Mouse (Mus musculus) stomach, embryonic 15.5 days (tissue): ENCODE data around the gene Fth1. TPM values are rescaled to one million over a fixed set of nuclear protein-coding genes. Genes with fewer than 3 reads are reported as not detected.
A peak's percentile ranks its signal among the peaks of the same experiment; 100 is the strongest.

Source experiments
- ATAC-seq: fragments of 200-750 bp; cut with Nextera tagmentation; 2 replicates; pipeline ENCODE4 v1.8.0; 2017; ENCODE audit warnings: low read depth, moderate number of reproducible peaks, moderate TSS enrichment; ENCODE audit not compliant: insufficient read depth, low FRiP score
- H3K27ac ChIP-seq: fragments of 300-500 bp; sonication (generic); 2 replicates; pipeline ENCODE4 v1.5.1; 2015; ENCODE audit warnings: mild to moderate bottlenecking, inconsistent platforms
- H3K27me3 ChIP-seq: fragments of 300-500 bp; sonication (generic); replicated peaks from 2 replicates; pipeline ENCODE4 v1.6.1; 2015; ENCODE audit warnings: inconsistent platforms
- H3K36me3 ChIP-seq: fragments of 300-500 bp; sonication (generic); 2 replicates; pipeline ENCODE4 v1.6.1; 2015; ENCODE audit warnings: inconsistent platforms
- H3K4me1 ChIP-seq: fragments of 300-500 bp; sonication (generic); 2 replicates; pipeline ENCODE4 v1.6.1; 2015; ENCODE audit warnings: inconsistent platforms
- H3K4me2 ChIP-seq: fragments of 300-500 bp; sonication (generic); 2 replicates; pipeline ENCODE4 v1.6.1; 2015; ENCODE audit warnings: mild to moderate bottlenecking, inconsistent platforms
- H3K4me3 ChIP-seq: fragments of 300-500 bp; sonication (generic); replicated peaks from 2 replicates; pipeline ENCODE4 v1.5.1; 2015; ENCODE audit warnings: inconsistent platforms
- H3K9ac ChIP-seq: fragments of 300-500 bp; sonication (generic); 2 replicates; pipeline ENCODE4 v1.6.1; 2015; ENCODE audit warnings: inconsistent platforms
- H3K9me3 ChIP-seq: fragments of 300-500 bp; sonication (generic); 2 replicates; pipeline ENCODE4 v1.6.1; 2016; ENCODE audit warnings: inconsistent platforms
- WGBS: fragments of 180-500 bp; shearing (Covaris S2); methylation state at CpG from one replicate; pipeline ENCODE4 v1.1.7; 2015; 5-methylcytosine and 5-hydroxymethylcytosine counted together
- polyA plus RNA-seq: library from polyadenylated mRNA; unstranded; fragments of >200 nt; fragmentation: Nextera tagmentation; extraction: Ambion mirVana; gene quantifications from 2 replicates; pipeline ENCODE4 v1.2.1, GENCODE M21; 2015

The Fth1 gene
- polyA plus RNA-seq, 1 experiment from 2014 or later, result 1,987 TPM

DNA sequence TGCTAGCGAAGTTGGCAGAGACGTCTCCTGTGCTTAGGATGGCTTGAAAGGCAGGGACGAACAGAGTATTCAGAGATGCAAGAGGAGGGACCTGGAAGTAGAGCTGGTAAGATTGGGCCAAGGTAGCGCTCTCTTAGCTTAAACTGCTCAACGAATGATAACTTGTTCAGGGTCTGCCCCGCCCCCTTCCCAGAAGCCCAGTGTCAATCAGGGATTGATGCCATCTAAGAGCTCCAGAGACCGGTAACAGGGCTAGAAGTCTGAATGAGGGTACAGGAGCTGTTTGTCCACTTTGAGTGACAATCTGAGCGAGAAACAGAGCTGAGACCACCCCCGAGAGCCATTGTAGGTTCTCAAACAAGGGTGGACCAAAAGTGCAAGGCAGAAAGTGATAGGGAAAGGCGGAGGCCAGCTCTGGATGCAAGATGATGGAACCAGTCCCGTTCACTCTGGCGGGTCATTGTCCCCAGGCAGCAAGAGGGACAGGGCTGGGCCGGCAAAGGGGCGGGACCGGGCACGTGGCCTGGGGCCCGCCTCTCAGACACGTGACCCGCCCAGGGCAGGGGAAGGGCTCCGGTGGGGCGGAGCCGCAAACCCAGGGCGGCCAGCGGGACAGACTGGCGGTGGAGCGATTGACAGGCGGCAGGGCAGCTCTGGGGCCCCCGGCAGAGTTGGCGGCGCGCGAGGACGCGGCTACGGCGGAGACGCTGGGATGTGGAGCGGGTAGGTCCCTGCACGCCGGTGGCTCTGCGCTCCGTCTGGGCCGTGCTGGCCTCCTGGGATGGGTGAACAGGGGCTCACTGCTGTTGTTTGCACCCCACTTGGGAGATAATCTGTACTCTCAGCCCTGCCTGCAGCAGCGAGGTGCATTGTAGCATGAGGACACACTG, 37.5 kb downstream of the Fth1 start:
- Histone ChIP-seq H3K9me3 (no peaks in the 10 kb centered on the region), H3K27me3 (no peaks in the 10 kb centered on the region), H3K36me3 (no peaks in the 10 kb centered on the region), H3K4me3 (peak overlapping the region; percentile 61), H3K27ac (peak overlapping the region; percentile 53; the same call in 1 of the 2 replicates), H3K4me2 (peak overlapping the region; percentile 94), H3K9ac (peak overlapping the region; percentile 40), H3K4me1 (peaks cover 37% of the 10 kb centered on the region)
- 7% methylated on average over 44 of the region's 44 CpGs for WGBS
- ATAC-seq, result peak; percentile 93

DNA sequence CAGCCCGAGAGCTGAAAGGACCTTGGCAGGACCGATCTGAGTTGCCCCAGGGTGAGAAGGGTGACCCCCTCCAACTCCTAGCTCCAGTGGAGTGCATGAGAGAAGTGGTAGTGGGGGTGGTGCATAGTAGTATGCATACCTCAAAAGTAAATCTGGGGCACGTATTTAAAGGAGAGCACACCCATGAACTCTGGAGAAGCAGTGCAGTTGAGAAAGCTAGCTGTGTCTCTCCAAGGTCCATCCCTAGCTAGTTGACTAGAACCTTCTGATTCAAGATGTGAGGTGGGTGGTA, 38.1 kb downstream of the Fth1 start:
- Histone ChIP-seq H3K4me1 (peaks cover 37% of the 10 kb centered on the region), H3K4me3 (peak overlapping the region; percentile 61), H3K9ac (peak overlapping the region; percentile 40), H3K27me3 (no peaks in the 10 kb centered on the region), H3K9me3 (no peaks in the 10 kb centered on the region), H3K4me2 (peak overlapping the region; percentile 94), H3K36me3 (no peaks in the 10 kb centered on the region), H3K27ac (peak overlapping the region; percentile 12; the same call in 1 of the 2 replicates)
- no peak for ATAC-seq
- WGBS, result 5% methylated on average over 3 of the region's 3 CpGs

DNA sequence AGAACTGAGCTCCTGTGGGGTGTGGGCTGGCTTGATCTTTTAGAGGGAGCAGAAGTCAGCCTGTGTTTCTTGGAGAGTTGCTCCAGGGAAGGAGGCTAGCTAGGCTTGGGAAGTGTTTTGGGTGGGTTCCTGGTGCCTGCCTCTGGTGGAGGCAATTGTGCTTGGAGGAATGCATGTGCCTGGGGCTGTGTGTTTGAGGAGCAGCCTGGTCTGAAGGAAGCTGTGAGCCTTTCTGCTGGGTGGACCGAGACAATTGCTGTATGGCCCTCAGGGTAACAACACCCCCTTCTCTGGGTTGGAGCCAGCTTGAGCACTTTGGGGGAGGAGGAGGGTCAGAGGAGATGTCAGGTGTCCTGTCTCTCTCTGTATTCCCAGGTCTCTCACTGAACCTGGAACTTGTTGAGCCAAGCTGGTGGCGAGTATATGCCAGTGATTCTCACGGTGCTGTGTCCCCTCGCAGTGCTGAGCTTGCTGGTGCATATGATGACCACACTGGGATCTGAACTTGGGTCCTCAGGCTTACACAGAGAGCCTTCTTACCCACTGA, 38.9 kb downstream of the Fth1 start:
- H3K36me3 ChIP-seq, result no peaks in the 10 kb centered on the region
- 0 out of 2 replicates have a peak overlapping the region, but pooled peaks have one; percentile 2 for H3K9ac ChIP-seq
- peak overlapping the region; percentile 94 for H3K4me2 ChIP-seq
- no peak for ATAC-seq
- 68% methylated on average over 4 of the region's 4 CpGs for WGBS
- H3K9me3 ChIP-seq, result no peaks in the 10 kb centered on the region
- H3K27ac ChIP-seq, result no peak overlapping the region
- no peaks in the 10 kb centered on the region for H3K27me3 ChIP-seq
- H3K4me3 ChIP-seq, result peak overlapping the region; percentile 61
- peaks cover 31% of the 10 kb centered on the region for H3K4me1 ChIP-seq

DNA sequence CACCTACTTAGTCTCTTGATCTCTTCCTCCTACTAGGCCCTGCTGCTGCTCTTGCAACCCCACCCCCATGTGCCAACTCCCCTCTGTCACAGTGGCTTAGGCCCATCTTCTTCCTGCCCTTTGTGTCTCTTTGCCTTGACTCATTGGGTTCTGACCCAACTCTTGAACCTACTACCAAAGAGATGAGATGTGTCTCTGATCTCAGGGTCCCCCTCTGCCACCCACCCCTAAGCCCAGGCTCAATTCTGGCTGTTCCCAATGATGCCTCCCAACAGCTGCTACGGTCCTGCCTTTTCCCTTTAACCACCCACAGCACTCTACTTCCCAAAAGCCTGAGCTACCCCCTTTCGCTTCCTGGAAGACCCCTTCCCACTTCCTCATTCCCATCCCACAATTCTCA, 41.6 kb downstream of the Fth1 start:
- Histone ChIP-seq H3K4me2 (no peak overlapping the region), H3K4me1 (peaks cover 42% of the 10 kb centered on the region)
- ATAC-seq, result no peak

DNA sequence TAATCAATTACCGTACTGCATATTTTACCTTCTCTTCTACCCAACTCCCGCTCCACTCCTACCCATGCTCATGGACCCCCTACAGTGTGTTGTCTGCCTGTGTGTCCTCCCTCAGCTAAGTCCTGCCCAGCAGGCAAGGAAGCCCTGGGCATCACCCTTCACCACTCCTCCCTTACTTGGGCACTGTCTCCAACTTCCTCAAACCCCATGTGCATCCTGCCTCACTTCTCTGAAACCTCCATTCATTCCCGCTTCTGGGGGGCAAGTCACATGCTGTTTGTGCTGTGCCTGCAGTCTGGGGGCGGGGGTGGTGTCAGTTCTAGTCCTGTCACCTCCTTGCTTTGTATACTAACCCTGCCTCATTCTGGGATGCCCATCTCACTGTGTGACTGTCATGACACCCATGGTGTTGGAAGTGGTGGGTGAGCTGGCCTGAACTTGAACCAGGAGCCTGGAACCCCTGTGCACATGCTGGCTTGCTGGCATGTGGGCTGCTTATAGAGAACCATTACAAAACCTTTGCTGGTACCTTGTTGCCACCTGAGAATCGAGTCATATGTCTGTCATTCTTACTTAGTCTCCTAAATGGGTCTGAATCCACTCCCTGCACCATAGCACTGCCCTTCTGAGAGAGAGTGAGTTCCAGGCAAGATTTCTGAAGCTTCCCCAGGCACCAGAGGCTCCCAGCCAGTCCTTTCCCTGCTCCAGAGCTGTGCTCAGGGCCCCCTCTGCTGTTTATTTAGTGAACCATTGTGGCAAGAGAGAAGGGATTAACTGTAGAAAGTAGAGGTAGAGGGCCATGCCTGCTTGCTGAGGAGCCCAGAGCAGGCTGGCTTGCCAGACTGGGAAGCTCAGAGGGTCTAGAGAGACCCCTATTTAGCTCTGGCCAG, 42.3 kb downstream of the Fth1 start:
- Histone ChIP-seq H3K9me3 (no peaks in the 10 kb centered on the region), H3K4me2 (no peak overlapping the region), H3K4me1 (peaks cover 41% of the 10 kb centered on the region), H3K27me3 (no peaks in the 10 kb centered on the region), H3K4me3 (no peak overlapping the region), H3K36me3 (0 out of 2 replicates have a peak, but pooled peaks cover 6% of the 10 kb centered on the region), H3K9ac (no peak overlapping the region), H3K27ac (peak overlapping the region; percentile 74)
- 65% methylated on average over 5 of the region's 5 CpGs for WGBS
- 0 out of 2 replicates have a peak, but pooled peaks have one; percentile 18 for ATAC-seq

More for the DNA sequence above, 41.6 kb downstream of the Fth1 start:
- WGBS, result 90% methylated on average over 2 of the region's 2 CpGs
- Histone ChIP-seq H3K27ac (no peak overlapping the region), H3K27me3 (no peaks in the 10 kb centered on the region), H3K36me3 (0 out of 2 replicates have a peak, but pooled peaks cover under 1% of the 10 kb centered on the region), H3K9me3 (no peaks in the 10 kb centered on the region), H3K9ac (no peak overlapping the region), H3K4me3 (no peak overlapping the region)

DNA sequence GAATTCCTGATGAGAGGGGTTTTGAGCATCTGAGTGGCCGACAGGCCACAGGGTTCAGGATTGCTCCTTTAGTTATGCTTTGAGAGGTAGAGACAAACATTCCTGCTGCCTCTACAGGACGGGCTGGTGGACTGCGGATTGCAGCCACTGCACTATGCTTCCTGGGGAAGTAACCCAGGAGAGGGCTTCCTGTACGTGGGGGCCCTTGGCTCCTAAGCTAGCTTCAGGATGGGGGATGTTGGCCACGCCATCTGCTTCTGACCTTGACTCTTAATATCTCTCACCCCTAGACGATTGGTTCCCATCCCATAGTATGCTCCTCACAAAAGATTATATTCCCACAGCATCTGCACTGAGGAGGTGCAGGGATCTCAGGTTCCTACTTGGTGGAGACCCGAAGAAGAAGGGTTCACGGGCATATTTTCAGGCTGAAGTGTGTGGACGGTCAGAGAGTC, 42.9 kb downstream of the Fth1 start:
- no peak for ATAC-seq
- no peak overlapping the region for H3K4me2 ChIP-seq
- H3K36me3 ChIP-seq, result peaks cover 9% of the 10 kb centered on the region; the same call in 1 of the 2 replicates
- peak overlapping the region; percentile 74 for H3K27ac ChIP-seq
- H3K4me1 ChIP-seq, result peaks cover 38% of the 10 kb centered on the region
- no peak overlapping the region for H3K9ac ChIP-seq
- no peak overlapping the region for H3K4me3 ChIP-seq
- 53% methylated on average over 9 of the region's 9 CpGs for WGBS
- no peaks in the 10 kb centered on the region for H3K9me3 ChIP-seq
- H3K27me3 ChIP-seq, result no peaks in the 10 kb centered on the region

DNA sequence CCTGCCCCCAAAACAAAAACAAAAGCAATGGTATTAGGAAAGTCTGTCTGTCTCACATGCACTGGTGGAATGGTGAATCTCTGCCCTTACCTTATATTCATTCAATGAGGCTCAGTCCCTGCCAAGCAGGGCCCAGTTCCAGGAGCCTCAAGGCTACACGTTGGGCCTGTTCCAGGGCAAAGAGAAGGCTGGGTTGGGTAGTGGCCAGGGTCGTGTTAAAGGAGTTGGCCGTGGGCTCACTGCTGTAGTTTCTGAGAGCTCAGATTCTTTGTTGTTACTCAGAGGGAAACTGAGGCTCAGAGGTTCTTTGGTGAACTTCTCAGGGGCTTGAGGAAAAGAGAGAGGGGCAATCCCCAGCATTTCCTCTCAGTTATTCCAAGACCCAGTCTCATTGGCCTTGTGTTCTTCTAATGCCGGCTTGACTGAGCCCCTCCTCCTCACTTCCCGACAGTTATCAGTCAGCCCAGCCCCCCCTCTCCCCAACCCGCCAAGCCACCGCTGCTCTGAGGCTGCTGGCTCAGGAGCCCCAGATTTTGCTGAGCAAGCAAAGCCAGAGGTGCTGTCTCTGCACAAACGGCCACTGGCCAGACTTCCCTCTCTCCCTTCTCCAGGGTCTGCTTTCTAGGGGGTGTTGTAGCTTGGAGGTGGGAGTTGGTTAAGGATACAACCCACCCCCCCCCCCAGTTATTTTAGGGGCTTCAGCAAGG, 44.9 kb downstream of the Fth1 start:
- ATAC-seq, result peak; percentile 8; the same call in 1 of the 2 replicates
- H3K27me3 ChIP-seq, result no peaks in the 10 kb centered on the region
- no peak overlapping the region; the same call in 1 of the 2 replicates for H3K4me2 ChIP-seq
- no peak overlapping the region for H3K9ac ChIP-seq
- no peaks in the 10 kb centered on the region for H3K9me3 ChIP-seq
- WGBS, result 18% methylated on average over 8 of the region's 8 CpGs
- no peak overlapping the region for H3K4me3 ChIP-seq
- H3K27ac ChIP-seq, result peak overlapping the region; percentile 65
- H3K36me3 ChIP-seq, result peaks cover 11% of the 10 kb centered on the region; the same call in 1 of the 2 replicates
- H3K4me1 ChIP-seq, result peaks cover 24% of the 10 kb centered on the region

DNA sequence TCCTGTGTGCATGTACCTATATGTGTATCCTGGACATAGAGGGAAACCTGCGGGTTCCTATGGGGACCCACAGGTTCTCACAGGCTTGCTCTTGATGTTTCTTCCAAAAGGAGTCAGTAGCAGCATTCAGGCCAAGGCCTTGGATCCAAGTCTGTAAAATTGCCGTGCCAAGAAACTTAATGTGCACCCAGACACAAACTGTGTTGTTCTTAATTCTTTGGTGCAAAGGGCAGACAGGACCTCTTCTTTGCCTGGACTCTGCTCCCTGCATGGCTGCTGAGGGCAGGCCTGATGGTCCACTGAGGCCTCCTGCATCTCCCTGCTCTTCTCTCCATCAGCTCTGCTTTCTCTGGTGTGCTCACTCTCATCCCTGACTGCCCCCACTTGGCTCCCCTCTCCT, 49.3 kb downstream of the Fth1 start:
- Histone ChIP-seq H3K27ac (no peak overlapping the region), H3K36me3 (peaks cover 11% of the 10 kb centered on the region; the same call in 1 of the 2 replicates), H3K9me3 (no peaks in the 10 kb centered on the region), H3K27me3 (no peaks in the 10 kb centered on the region), H3K4me1 (peaks cover 11% of the 10 kb centered on the region; the same call in 1 of the 2 replicates), H3K4me3 (no peak overlapping the region), H3K4me2 (no peak overlapping the region), H3K9ac (no peak overlapping the region)
- ATAC-seq, result no peak
- 89% methylated on average over 2 of the region's 2 CpGs for WGBS

DNA sequence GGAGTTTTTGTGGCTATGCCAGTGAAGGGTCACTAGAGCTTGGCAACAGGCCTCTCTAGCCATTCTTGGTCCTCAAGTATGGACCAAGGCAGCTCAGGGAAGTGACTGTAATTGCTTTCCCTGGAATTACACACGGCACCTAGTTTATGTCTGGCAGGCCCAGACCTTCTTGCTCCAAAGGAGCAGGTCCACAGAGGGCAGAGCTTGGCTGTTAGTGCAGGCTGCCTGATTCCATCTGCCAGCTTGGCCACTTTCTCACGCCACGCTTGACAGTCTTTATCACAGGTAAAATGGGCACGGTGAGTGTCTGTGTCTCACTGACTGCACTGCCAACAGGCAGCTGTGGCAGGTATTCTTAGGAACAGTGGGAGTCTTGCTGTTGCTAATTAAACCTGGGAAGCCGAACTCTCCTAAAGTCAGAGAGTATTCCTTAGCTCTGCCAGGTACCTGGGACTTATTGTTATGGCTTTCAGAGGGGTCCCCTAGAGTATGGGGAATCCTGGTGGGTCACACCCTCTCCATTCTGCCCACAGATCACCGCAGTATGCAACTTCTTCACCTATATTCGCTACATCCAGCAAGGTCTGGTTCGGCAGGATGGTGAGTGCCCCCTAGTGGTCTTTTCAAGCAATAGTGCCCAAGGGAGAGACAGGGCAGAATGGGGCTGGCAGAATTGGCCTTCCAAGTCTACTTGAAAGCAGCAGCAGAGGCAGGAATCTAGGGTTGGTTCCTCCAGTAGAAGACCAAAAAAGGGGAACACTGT, 53.0 kb downstream of the Fth1 start:
- no peaks in the 10 kb centered on the region for H3K27me3 ChIP-seq
- no peak overlapping the region for H3K4me2 ChIP-seq
- H3K9ac ChIP-seq, result no peak overlapping the region
- H3K4me1 ChIP-seq, result 0 out of 2 replicates have a peak, but pooled peaks cover 5% of the 10 kb centered on the region
- no peaks in the 10 kb centered on the region for H3K9me3 ChIP-seq
- no peak overlapping the region for H3K27ac ChIP-seq
- WGBS, result 41% methylated on average over 8 of the region's 8 CpGs
- peaks cover under 1% of the 10 kb centered on the region; the same call in 1 of the 2 replicates for H3K36me3 ChIP-seq
- ATAC-seq, result no peak
- H3K4me3 ChIP-seq, result no peak overlapping the region

DNA sequence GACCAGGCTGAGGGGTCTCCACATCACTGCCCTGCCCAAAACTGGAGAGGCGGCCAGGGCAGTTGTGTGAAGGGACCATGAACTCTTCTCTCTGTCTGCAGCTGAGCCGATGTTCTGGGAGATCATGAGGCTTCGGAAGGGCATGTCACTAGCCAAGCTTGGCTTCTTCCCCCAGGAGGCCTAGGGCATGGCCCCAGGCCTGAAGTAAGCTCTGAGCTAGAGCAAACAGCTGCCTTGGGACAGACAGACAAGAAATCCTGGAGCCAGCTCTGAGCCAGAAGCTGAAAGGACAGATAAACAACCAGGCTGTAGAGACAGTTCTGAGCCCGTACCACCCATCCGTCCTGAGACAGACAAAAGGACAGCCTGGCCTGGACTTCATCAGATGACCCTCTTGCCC, 54.0 kb downstream of the Fth1 start:
- 79% methylated on average over 5 of the region's 5 CpGs for WGBS
- Histone ChIP-seq H3K4me3 (no peak overlapping the region), H3K36me3 (no peaks in the 10 kb centered on the region), H3K4me2 (no peak overlapping the region), H3K9ac (no peak overlapping the region), H3K9me3 (no peaks in the 10 kb centered on the region), H3K27ac (no peak overlapping the region), H3K27me3 (no peaks in the 10 kb centered on the region), H3K4me1 (peaks cover 15% of the 10 kb centered on the region; the same call in 1 of the 2 replicates)
- ATAC-seq, result no peak
